Mouse (Mus musculus) frontal cortex, postnatal 36 days (tissue): ENCODE data around the gene Dnmt1.
A peak's percentile ranks its signal among the peaks of the same experiment; 100 is the strongest.
"Not testable (repeated sequence)": the region's sequence is repeated elsewhere in the genome, so short reads cannot be mapped to it uniquely, and the experiment has no call there.

Experiments
- DNase-seq, 2 experiments: peaks; one replicate each; pipeline ENCODE4 v3.0.0; 2022; ENCODE audit warnings: low spot score in 2 of 2

Dnmt1 gene

DNA sequence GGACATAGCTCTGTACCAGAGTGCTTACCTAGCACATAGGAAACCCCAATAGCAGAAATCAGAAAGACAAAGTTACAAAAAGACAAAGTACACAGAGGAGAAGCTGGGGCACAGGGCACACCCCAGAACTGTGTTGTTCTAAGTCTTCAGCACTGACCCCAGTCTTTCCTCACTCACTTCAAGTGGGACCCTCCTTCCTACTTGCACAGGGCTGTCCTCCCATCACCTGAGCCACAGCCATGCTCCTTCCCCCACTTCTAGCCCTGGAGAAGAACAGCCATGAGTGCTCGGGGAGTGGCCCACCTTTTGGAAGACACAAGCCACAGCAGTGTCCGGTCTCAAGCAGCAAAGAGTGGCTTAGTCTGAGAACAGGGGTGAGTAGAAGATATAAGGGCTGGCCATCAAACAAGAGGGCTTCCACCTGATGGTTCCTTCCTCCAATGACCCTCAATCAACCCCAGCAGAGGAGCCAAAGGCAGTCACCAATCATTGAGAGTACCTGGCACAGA is at the start of gene Dnmt1:
Gene Dnmt1, minus strand, starts transcription at position 459 of the 509 bp plus-strand sequence.
- no peak for DNase-seq

DNA sequence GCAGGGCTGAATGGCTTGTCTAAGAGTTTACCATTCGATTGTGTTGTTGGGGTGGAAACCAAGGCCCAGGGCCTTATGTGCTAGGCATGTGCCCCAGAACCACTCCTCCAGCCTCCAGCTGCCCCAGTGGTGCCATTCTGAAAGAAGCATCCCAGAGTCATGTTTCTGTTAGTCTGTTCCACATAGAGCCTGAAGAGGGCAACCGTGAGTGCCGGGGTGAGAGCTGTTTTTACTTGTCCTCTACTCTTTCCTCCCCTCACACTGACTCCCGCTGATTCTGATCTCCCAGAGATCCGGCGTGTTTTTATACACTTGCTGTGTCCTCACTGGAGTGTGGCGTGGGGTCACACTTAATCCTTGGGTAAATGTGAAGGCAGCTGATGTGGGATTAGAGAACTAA is 48.3 kb upstream of the Dnmt1 start:
- no peak for DNase-seq

DNA sequence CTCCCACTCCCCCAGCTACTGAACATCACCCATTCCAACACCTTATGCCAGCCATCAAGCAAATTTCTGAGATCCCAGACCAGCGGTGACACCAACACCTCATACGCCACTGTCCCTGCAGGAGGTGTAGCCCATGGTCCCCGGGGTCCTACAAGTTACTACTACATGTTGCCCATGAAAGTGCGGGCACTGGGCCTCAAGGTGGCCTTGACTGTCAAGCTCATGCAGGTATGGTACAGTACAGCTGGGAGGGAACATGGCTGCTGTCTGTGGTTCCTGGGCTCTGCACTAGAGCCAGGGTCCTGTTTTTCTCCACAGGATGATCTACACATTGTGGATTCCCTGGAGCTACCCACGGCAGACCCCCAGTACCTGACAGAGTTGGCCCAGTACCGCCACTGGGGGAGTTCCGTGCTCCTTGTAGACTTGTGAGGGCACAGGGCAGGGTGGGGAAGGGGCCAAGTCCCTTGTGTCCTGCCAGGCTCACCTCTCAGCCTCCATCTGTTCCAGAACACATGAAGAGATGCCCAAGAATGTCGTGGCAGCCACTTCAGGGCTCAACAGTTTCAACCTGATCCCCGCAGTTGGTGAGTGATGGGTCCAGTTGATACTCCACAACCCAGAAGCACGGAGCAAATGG is 47.7 kb upstream of the Dnmt1 start:
- no peak for DNase-seq

DNA sequence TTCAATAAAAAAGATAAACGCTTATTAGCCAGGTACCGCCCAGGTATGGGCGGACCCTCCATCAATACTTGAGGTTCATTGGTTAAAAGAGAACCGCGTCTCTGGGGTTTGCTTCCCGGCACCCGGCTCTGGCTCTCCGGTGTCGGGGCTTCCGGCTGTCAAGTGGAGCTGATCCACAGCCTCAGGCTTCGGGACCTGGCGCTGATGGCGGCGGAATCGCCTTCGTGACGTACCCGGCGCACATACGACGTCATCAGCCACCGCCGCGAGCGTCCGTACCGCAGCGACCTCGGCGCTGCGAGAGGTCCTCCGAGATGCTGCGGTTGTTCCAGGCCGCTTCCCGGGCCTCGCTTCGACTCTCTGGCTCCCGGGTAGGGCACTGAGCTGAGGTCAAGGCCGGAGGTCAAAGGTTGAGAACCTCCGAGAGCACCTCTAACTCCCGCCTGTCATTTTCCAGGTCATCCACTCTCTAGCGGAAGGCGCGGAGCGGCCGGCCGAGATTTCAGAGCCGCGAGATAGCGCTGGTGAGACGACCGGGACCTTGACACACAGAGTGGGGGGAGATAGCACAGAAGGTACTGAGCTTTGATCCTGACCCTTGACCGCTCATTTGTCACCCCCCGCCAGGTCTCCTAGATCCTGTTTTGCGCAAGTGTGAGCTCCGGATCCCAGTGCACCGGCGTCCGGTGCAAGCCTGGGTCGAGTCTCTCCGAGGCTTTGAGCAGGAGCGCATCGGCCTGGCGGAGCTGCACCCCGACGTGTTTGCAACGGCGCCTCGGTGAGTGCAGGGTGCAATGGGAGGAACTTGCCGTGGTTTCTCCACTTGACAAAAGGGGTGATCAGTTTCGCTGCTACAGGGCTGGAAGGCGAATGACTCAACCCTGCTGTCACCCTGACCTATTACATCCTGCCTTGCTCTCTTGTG is 43.2 kb upstream of the Dnmt1 start, which contains the start of gene Mrpl4:
Gene Mrpl4, plus strand, starts transcription at position 112 of the 925 bp plus-strand sequence.
- DNase-seq: peak; percentile 91 to 93

DNA sequence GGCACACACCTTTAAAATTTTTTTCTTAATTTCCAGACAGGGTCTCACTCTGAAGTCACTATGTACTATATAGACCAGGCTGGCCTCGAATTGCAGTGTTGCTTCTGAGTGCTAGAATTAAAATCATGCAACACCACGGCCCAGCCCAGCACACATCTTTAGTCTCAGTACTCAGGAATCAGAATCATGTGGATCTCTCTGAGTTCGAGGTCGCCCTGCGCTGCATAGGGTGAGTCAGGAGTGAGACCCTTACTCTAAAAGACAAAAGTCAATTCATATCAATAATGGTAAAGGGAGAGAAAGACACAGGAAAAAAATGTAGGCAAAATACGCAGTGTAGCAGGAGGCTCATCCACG is 42.6 kb upstream of the Dnmt1 start:
- DNase-seq: no peak

DNA sequence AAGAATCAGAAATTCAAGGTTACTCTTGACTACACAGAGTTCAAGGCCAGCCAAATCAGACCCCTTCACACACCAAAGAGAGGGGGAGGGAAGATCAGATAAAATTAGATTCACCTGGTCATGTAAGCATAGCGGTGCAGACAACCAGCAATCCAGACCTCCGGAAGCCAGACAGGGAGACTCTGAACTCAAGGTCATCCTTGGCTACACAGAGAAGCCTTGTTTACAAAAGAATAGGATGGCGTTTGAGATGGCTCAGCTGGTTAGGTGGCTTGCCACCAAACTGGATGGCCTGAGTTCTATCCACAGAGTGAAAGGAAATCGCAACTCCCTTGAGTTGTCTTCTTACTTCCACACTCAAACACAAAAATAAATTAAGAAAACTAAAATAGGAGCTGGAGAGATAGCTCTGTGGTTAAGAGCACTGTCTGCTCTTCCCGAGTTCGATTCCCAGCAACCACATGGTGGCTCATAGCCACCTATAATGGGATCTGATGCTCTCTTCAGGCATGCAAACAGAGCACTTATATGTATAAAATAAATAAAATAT is 42.0 kb upstream of the Dnmt1 start:
- DNase-seq: no peak

GRCm38 (mm10) chr9:21000811-21001210 is 41.1 kb upstream of the Dnmt1 start:
- DNase-seq: no peak

- DNase-seq: not testable (repeated sequence)
Observed at GRCm38 (mm10) chr9:20998337-20998736, 38.6 kb upstream of the Dnmt1 start.

DNA sequence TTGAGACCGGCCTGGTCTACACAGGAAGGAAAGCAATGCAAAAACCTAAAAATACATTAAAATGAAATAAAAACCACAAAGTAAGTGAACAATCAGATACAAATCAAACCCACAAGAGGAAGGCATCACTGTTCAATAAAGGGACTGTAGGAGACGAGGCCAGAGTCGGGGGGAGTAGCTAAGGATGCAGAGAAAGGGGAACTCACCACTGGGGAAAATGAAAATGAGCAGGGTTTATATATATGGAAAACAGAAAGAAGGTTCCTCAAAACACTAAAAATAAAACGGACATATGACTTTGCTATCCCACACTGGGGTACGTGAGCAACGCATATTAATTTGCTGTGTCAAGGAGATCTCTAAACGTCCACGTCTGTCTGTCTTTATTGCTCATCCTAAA is 37.4 kb upstream of the Dnmt1 start:
- DNase-seq: no peak

DNA sequence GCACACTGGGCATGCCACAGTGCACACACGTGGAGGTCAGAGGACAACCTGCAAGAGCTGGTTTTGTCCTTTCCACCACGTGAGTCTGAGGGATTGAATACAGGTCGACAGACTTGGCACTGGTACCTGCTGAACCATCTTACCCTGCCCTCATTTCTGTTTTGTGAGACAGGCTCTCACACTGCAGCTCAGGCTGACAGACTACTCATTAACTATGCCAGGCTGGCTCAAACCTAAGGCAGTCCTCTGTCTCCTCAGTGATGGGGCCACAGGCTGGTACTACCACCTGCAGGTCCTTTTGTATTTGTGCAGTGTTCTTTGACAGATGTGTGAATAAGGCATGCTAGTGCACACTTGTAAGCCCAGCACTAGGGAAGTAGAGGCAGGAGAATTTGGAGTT is 35.4 kb upstream of the Dnmt1 start:
- DNase-seq: no peak

- DNase-seq: no peak
Observed at GRCm38 (mm10) chr9:20993165-20993898, 33.6 kb upstream of the Dnmt1 start.

- no peak for DNase-seq
Observed at GRCm38 (mm10) chr9:20991587-20991986, 31.9 kb upstream of the Dnmt1 start.

DNA sequence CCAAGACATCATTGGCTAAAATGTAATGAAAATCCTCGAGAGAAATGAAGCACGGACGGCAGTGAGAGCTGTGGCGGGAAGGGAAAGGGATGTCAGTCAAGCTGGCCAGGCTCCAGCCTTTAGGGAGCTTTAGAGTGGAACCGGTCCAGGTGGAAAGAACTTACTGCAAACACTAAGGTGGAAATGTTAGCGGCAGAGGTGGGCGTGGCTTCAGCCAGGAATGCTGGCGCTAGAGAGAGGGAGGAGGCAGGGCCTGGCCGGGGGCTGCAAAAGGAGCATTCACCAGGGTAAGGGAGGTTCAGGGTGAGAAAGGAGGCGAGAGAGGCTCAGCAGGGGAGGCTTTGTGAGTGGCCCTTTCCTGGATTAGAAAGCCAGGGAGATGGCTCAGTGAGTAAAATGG is 31.2 kb upstream of the Dnmt1 start:
- no peak for DNase-seq

DNA sequence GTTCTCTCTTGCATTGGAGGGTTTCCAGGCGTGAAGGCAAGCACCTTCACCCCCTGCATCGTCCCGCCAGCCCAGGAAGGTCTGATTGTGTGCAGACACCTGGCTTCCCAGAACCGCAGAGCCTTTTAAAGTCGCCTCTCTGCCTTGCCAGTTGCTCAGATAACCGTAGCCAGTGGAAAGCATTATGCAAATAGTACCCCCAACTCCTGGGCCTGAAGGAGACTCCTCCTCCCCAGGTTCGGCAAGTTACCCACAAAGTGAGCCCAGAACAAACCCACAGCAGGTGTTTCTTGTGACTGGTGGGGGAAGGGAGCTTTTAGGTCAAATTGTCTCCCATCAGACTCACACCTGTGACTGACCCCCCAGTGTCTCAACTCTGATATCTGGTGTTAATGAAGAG is 28.3 kb upstream of the Dnmt1 start:
- no peak for DNase-seq

GRCm38 (mm10) chr9:20986952-20987686 is 27.4 kb upstream of the Dnmt1 start:
- no peak for DNase-seq

GRCm38 (mm10) chr9:20983169-20983568 is 23.5 kb upstream of the Dnmt1 start:
- no peak for DNase-seq

- no peak for DNase-seq
Observed at GRCm38 (mm10) chr9:20982171-20982570, 22.5 kb upstream of the Dnmt1 start.

DNA sequence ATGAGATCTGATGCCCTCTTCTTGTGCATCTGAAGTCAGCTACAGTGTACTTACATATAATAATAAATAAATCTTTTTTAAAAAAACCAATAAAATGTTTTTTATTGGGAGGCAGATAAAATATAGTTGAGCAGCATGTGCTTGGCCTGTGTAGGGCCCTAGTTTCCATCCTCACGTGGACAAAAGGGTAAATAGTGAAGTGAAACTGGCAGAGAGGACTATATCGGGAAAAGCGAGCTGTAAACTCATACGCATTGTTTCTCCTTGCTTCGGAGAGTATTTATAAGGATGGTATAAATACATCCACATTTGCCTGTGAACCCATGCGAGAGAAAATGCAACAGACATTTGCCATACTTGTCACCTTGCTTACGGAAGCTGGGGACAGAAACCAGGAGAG is 20.1 kb upstream of the Dnmt1 start:
- no peak for DNase-seq

- no peak for DNase-seq
Observed at GRCm38 (mm10) chr9:20979181-20979580, 19.5 kb upstream of the Dnmt1 start.

- no peak for DNase-seq
Observed at GRCm38 (mm10) chr9:20978409-20979095, 18.9 kb upstream of the Dnmt1 start.
